Mouse (Mus musculus) left cerebral cortex, adult 18-20 months (tissue): ENCODE measurements around the gene Pdcd7. TPM values are rescaled to one million over a fixed set of nuclear protein-coding genes. Genes with fewer than 3 reads are reported as not detected.
A peak's percentile ranks its signal among the peaks of the same experiment; 100 is the strongest.
"Not testable (repeated sequence)": the region's sequence is repeated elsewhere in the genome, so short reads cannot be mapped to it uniquely, and the experiment has no call there.

Experiments used
- DNase-seq, 2 experiments: peaks; one replicate each; pipeline ENCODE4 v3.0.0; 2021 to 2022; ENCODE audit warnings: low spot score in 2 of 2, mixed read lengths in 1 of 2
- long read RNA-seq, 2 experiments: library from polyadenylated mRNA; stranded (forward); transcript quantifications; one replicate each; pipeline ENCODE4 v2.0.0; 2021
- total RNA-seq, 2 experiments: library from RNA; stranded (reverse); gene quantifications; 2 replicates each; pipeline ENCODE4 v1.2.3; 2021

Gene Pdcd7
- total RNA-seq = 10 to 100 TPM; 27.1 to 30.6 TPM
- long read RNA-seq, experiment 1, transcript Pdcd7-201 (5 exons, 2,419 nt) = major isoform, 56 of 60 reads
- long read RNA-seq, experiment 1, partial matches to known transcripts = 0 of 60 reads
- long read RNA-seq, experiment 1, other reads (novel, unspliced or antisense) = 4 of 60 reads
- long read RNA-seq, experiment 2, transcript Pdcd7-201 (5 exons, 2,419 nt) = major isoform, 43 of 48 reads
- long read RNA-seq, experiment 2, partial matches to known transcripts = 2 of 48 reads
- long read RNA-seq, experiment 2, other reads (novel, unspliced or antisense) = 3 of 48 reads

GRCm38 (mm10) chr9:65345854-65346475 is at the start of gene Pdcd7:
Pdcd7 (plus strand) TSS chr9:65346104.
- DNase-seq = peak; percentile 96 to 98

GRCm38 (mm10) chr9:65297056-65297455 is 48.8 kb upstream of the Pdcd7 start:
- DNase-seq = no peak

- DNase-seq = no peak
These were observed 47.1 kb upstream of the Pdcd7 start for GRCm38 (mm10) chr9:65298761-65299160.

GRCm38 (mm10) chr9:65299650-65300049 is 46.3 kb upstream of the Pdcd7 start:
- no peak for DNase-seq

GRCm38 (mm10) chr9:65302327-65302983 is 43.4 kb upstream of the Pdcd7 start:
- no peak for DNase-seq

GRCm38 (mm10) chr9:65303586-65303985 is 42.3 kb upstream of the Pdcd7 start:
- no peak for DNase-seq

GRCm38 (mm10) chr9:65304300-65304699 is 41.6 kb upstream of the Pdcd7 start:
- DNase-seq = no peak

GRCm38 (mm10) chr9:65306672-65307071 is 39.2 kb upstream of the Pdcd7 start:
- no peak for DNase-seq

- no peak for DNase-seq
These were observed 37.9 kb upstream of the Pdcd7 start for GRCm38 (mm10) chr9:65308011-65308410.

GRCm38 (mm10) chr9:65312669-65313357 is 33.1 kb upstream of the Pdcd7 start:
- no peak for DNase-seq

GRCm38 (mm10) chr9:65313846-65314245 is 32.1 kb upstream of the Pdcd7 start:
- no peak for DNase-seq

- no peak for DNase-seq
These were observed 23.5 kb upstream of the Pdcd7 start for GRCm38 (mm10) chr9:65322255-65322900.

GRCm38 (mm10) chr9:65325971-65326370 is 19.9 kb upstream of the Pdcd7 start:
- DNase-seq = no peak

- DNase-seq = no peak
These were observed 18.5 kb upstream of the Pdcd7 start for GRCm38 (mm10) chr9:65327371-65327770.

- no peak for DNase-seq
These were observed 11.9 kb upstream of the Pdcd7 start for GRCm38 (mm10) chr9:65333958-65334357.

GRCm38 (mm10) chr9:65339146-65339545 is 6.8 kb upstream of the Pdcd7 start:
- DNase-seq = no peak

- DNase-seq = no peak
These were observed 5.5 kb upstream of the Pdcd7 start for GRCm38 (mm10) chr9:65340414-65340813.

- not testable (repeated sequence) for DNase-seq
These were observed 465 bp upstream of the Pdcd7 start for GRCm38 (mm10) chr9:65345439-65345838.

- peak; percentile 25 to 58 for DNase-seq
These were observed 690 bp downstream of the Pdcd7 start for GRCm38 (mm10) chr9:65346476-65347111.

- no peak for DNase-seq
These were observed 1.4 kb downstream of the Pdcd7 start for GRCm38 (mm10) chr9:65347112-65347850.
